Mouse (Mus musculus) Patski (cell line): Measurements from ENCODE around the gene Cep170. TPM values are rescaled to one million over a fixed set of nuclear protein-coding genes. Genes with fewer than 3 reads are reported as not detected.

Experiments
- ATAC-seq: fragments of 100-300 bp; one replicate; pipeline ENCODE4 v1.8.0; 2021
- CTCF ChIA-PET: fragments of 350-600 bp; sonication (Branson Sonifier 250); formaldehyde crosslinking; loops from one replicate; lab custom pipeline; 2022; ENCODE audit warnings: inconsistent platforms; lab: Charles Lee
- POLR2A ChIA-PET: fragments of 350-600 bp; sonication (Branson Sonifier 250); formaldehyde crosslinking; loops from one replicate; lab custom pipeline; 2022; ENCODE audit warnings: antibody characterized with exemption, inconsistent platforms; lab: Charles Lee
- DNase-seq: peaks from one replicate; pipeline ENCODE4 v3.0.0-alpha.2; 2011; ENCODE audit warnings: low read depth, low spot score
- H3K27me3 ChIP-seq: fragments of 371-371 bp; one replicate; pipeline ENCODE4 v1.5.1; 2021
- CTCF ChIP-seq: fragments of 100-300 bp; IDR thresholded peaks from one replicate; pipeline ENCODE4 v1.5.1; 2021
- in situ Hi-C: fragments of 300-500 bp; cut with MboI; formaldehyde crosslinking; loops from 3 replicates; pipeline ENCODE4 v1.11.1; 2018; ENCODE audit warnings: low pct_unique_long_range_greater_than_20kb, mixed read lengths
- polyA plus RNA-seq: library from polyadenylated mRNA; unstranded; gene quantifications from one replicate; pipeline ENCODE4 v1.2.3, GENCODE M21; 2021

Gene Cep170
- polyA plus RNA-seq, 1 experiment from 2014 or later = 37.4 TPM

GRCm38 (mm10) chr1:176813292-176814035 lies 403 bp downstream of the Cep170 start:
- in situ Hi-C loops = no loop called here
- POLR2A ChIA-PET = interaction anchor here (2.0 kb wide), 1 partner anchor 14 kb away, joined by 9 read pairs; no protein-coding TSS in a partner anchor
- no peak for TF ChIP-seq CTCF
- ATAC-seq (peak; percentile 29), DNase-seq (no peak)
- CTCF ChIA-PET = interaction anchor here (0.8 to 2.0 kb wide), 3 partner anchors 13 to 20 kb away, joined by 3 to 8 read pairs (median 3); no protein-coding TSS in a partner anchor
- no peaks in the 10 kb centered on the region for H3K27me3 ChIP-seq

- TF ChIP-seq CTCF = no peak
- in situ Hi-C loops = no loop called here
- no peaks in the 10 kb centered on the region for H3K27me3 ChIP-seq
- ChIA-PET CTCF (interaction anchor here (0.8 to 1.3 kb wide), 2 partner anchors 12 to 21 kb away, joined by 3 read pairs; no protein-coding TSS in a partner anchor), POLR2A (interaction anchor here (0.6 to 2.0 kb wide), 2 partner anchors 14 to 23 kb away, joined by 3 to 9 read pairs; no protein-coding TSS in a partner anchor)
- DNase-seq (no peak), ATAC-seq (no peak)
These were observed 1.2 kb downstream of the Cep170 start for GRCm38 (mm10) chr1:176812491-176813291.

- DNase-seq (no peak), ATAC-seq (no peak)
- ChIA-PET POLR2A (no interaction called here), CTCF (interaction anchor here (1.3 kb wide), 1 partner anchor 11 kb away, joined by 3 read pairs; no protein-coding TSS in a partner anchor)
- H3K27me3 ChIP-seq = no peaks in the 10 kb centered on the region
- in situ Hi-C loops = no loop called here
- TF ChIP-seq CTCF = no peak
These were observed 2.0 kb downstream of the Cep170 start for GRCm38 (mm10) chr1:176811892-176812291.

- ATAC-seq (no peak), DNase-seq (no peak)
- H3K27me3 ChIP-seq = no peaks in the 10 kb centered on the region
- in situ Hi-C loops = no loop called here
- TF ChIP-seq CTCF = no peak
- POLR2A ChIA-PET = no interaction called here
- CTCF ChIA-PET = interaction anchor here (0.8 to 1.1 kb wide), 3 partner anchors 8 to 21 kb away, joined by 3 to 4 read pairs (median 3); no protein-coding TSS in a partner anchor
These were observed 3.7 kb downstream of the Cep170 start for GRCm38 (mm10) chr1:176810161-176810560.

- ChIA-PET CTCF (interaction anchor here (0.7 kb wide), 1 partner anchor 12 kb away, joined by 3 read pairs; no protein-coding TSS in a partner anchor), POLR2A (interaction anchor here (0.7 kb wide), 1 partner anchor 21 kb away, joined by 4 read pairs; no protein-coding TSS in a partner anchor)
- H3K27me3 ChIP-seq = no peaks in the 10 kb centered on the region
- in situ Hi-C loops = no loop called here
- TF ChIP-seq CTCF = no peak
- ATAC-seq (no peak), DNase-seq (peak; percentile 68)
These were observed 13.0 kb downstream of the Cep170 start for GRCm38 (mm10) chr1:176800728-176801365.

- ChIA-PET CTCF (no interaction called here), POLR2A (interaction anchor here (0.7 kb wide), 1 partner anchor 31 kb away, joined by 6 read pairs; no protein-coding TSS in a partner anchor)
- H3K27me3 ChIP-seq = no peaks in the 10 kb centered on the region
- ATAC-seq (no peak), DNase-seq (no peak)
- TF ChIP-seq CTCF = no peak
- in situ Hi-C loops = no loop called here
These were observed 15.2 kb downstream of the Cep170 start for GRCm38 (mm10) chr1:176798673-176799072.

GRCm38 (mm10) chr1:176792175-176792574 lies 21.7 kb downstream of the Cep170 start:
- ChIA-PET POLR2A (no interaction called here), CTCF (no interaction called here)
- in situ Hi-C loops = no loop called here
- no peak for TF ChIP-seq CTCF
- no peaks in the 10 kb centered on the region for H3K27me3 ChIP-seq
- DNase-seq (no peak), ATAC-seq (no peak)

GRCm38 (mm10) chr1:176789326-176789725 lies 24.5 kb downstream of the Cep170 start:
- no peak for TF ChIP-seq CTCF
- ChIA-PET POLR2A (interaction anchor here (0.6 kb wide), 1 partner anchor 23 kb away, joined by 3 read pairs; no protein-coding TSS in a partner anchor), CTCF (interaction anchor here (1.2 to 1.4 kb wide), 3 partner anchors 20 to 73 kb away, joined by 3 to 4 read pairs (median 3); no protein-coding TSS in a partner anchor)
- H3K27me3 ChIP-seq = no peaks in the 10 kb centered on the region
- DNase-seq = no peak
- in situ Hi-C loops = no loop called here
- no peak for ATAC-seq

- POLR2A ChIA-PET = no interaction called here
- in situ Hi-C loops = no loop called here
- no peak for TF ChIP-seq CTCF
- ATAC-seq = peak; percentile 65
- DNase-seq = no peak
- CTCF ChIA-PET = interaction anchor here (0.9 to 2.4 kb wide), 2 partner anchors 12 to 16 kb away, joined by 4 to 7 read pairs; no protein-coding TSS in a partner anchor
- no peaks in the 10 kb centered on the region for H3K27me3 ChIP-seq
These were observed 39.3 kb downstream of the Cep170 start for GRCm38 (mm10) chr1:176774533-176774932.

- ATAC-seq (no peak), DNase-seq (no peak)
- no peak for TF ChIP-seq CTCF
- no peaks in the 10 kb centered on the region for H3K27me3 ChIP-seq
- ChIA-PET POLR2A (no interaction called here), CTCF (interaction anchor here (1.0 to 2.1 kb wide), 3 partner anchors 11 to 26 kb away, joined by 3 to 7 read pairs (median 3); no protein-coding TSS in a partner anchor)
- in situ Hi-C loops = no loop called here
These were observed 51.6 kb downstream of the Cep170 start for GRCm38 (mm10) chr1:176762295-176762694.
